13 mouse cellular contexts compared by ENCODE assay signal in genomic region chr2:129046172-129046845, GRCm38 (mm10). TPM values are rescaled to one million over a fixed set of nuclear protein-coding genes. Genes with fewer than 3 reads are reported as not detected.
DNase-seq lines count a peak whose midpoint lies in the region; ATAC-seq lines count a peak whose summit lies in the region.
"Had no signal": no experiment of that assay in that cellular context is flagged by ENCODE, and none has a peak within 500 bp of the region (broad histone marks: within the 10 kb centered on the region; RNA-seq: fewer than 3 reads in every experiment).

No protein-coding gene starts in this region.

- H3K36me3 ChIP-seq in intestine, embryonic 16.5 days (ENCODE audit: control insufficient read depth, insufficient read depth, low read length), result no peaks in the 10 kb centered on the region
- no peaks in the 10 kb centered on the region for H3K36me3 ChIP-seq in intestine, embryonic 15.5 days
- H3K36me3 ChIP-seq: midbrain, embryonic 13.5 days had no signal

- H3K4me1 ChIP-seq in intestine, embryonic 16.5 days (ENCODE audit: control insufficient read depth, insufficient read depth, low read length), result peaks cover 3% of the 10 kb centered on the region; the same call in 1 of the 2 replicates
- H3K4me1 ChIP-seq in intestine, embryonic 15.5 days (replicated peaks), result no peaks in the 10 kb centered on the region
- H3K4me1 ChIP-seq: midbrain, embryonic 13.5 days had no signal

- no peaks in the 10 kb centered on the region for H3K9me3 ChIP-seq in intestine, embryonic 16.5 days (ENCODE audit: control insufficient read depth, low read length)
- no peaks in the 10 kb centered on the region for H3K9me3 ChIP-seq in intestine, embryonic 15.5 days
- H3K9me3 ChIP-seq: midbrain, embryonic 13.5 days had no signal

- no peak overlapping the region for H3K4me2 ChIP-seq in intestine, embryonic 16.5 days (ENCODE audit: low read depth, low read length)
- H3K4me2 ChIP-seq in intestine, embryonic 15.5 days (replicated peaks), result no peak overlapping the region
- H3K4me2 ChIP-seq: midbrain, embryonic 13.5 days had no signal

- H3K27me3 ChIP-seq in intestine, embryonic 16.5 days (replicated peaks; ENCODE audit: control insufficient read depth, insufficient read depth, low read length), result no peaks in the 10 kb centered on the region
- H3K27me3 ChIP-seq in intestine, embryonic 15.5 days (replicated peaks), result no peaks in the 10 kb centered on the region
- H3K27me3 ChIP-seq: midbrain, embryonic 13.5 days had no signal

- peak; percentile 37 for DNase-seq in urinary bladder, postnatal 14 days (ENCODE audit: low spot score)
- no peak for DNase-seq in urinary bladder, postnatal 25 days (ENCODE audit: low spot score)
- DNase-seq in heart, postnatal 4 days, result peak; percentile 31
- no peak for DNase-seq in gastrocnemius, postnatal 10 days
- DNase-seq in layer of hippocampus, adult 11-12 months (ENCODE audit: low spot score), result no peak
- no peak for DNase-seq in thymus, postnatal 25 days
- DNase-seq: cerebellum, postnatal 36 days; thymus, adult 18-20 months had no signal

- 50% methylated on average over 6 of the region's 6 CpGs for WGBS in intestine, embryonic 16.5 days
- WGBS in intestine, embryonic 15.5 days, result 48% methylated on average over 6 of the region's 6 CpGs

- no peak overlapping the region for H3K27ac ChIP-seq in intestine, embryonic 16.5 days (ENCODE audit: low read length)
- no peak overlapping the region for H3K27ac ChIP-seq in intestine, embryonic 15.5 days
- H3K27ac ChIP-seq: midbrain, embryonic 13.5 days had no signal

- H3K4me3 ChIP-seq in intestine, embryonic 16.5 days (ENCODE audit: low read length), result no peak overlapping the region
- H3K4me3 ChIP-seq in intestine, embryonic 15.5 days (replicated peaks), result no peak overlapping the region
- H3K4me3 ChIP-seq: midbrain, embryonic 13.5 days had no signal

- H3K9ac ChIP-seq in intestine, embryonic 16.5 days (ENCODE audit: low read depth, low read length), result no peak overlapping the region
- no peak overlapping the region for H3K9ac ChIP-seq in intestine, embryonic 15.5 days
- H3K9ac ChIP-seq: midbrain, embryonic 13.5 days had no signal

- peak; percentile 46 for ATAC-seq in intestine, embryonic 16.5 days
- ATAC-seq in intestine, embryonic 15.5 days, result no peak
- ATAC-seq: CD4-positive, CD25-positive, alpha-beta regulatory T cell, adult 4 months; midbrain, embryonic 13.5 days had no signal

RNA-seq across cellular contexts. Expression of gene Vinac1, which starts 1.7 kb away (rescaled TPM):
- polyA plus RNA-seq in intestine, embryonic 16.5 days (2015; fragmentation: Nextera tagmentation; extraction: Ambion mirVana), result 0.05 and 0.12 TPM in 2 replicates
- polyA plus RNA-seq in intestine, embryonic 15.5 days (2015; fragmentation: Nextera tagmentation; extraction: Ambion mirVana), result 0.04 and 0.09 TPM in 2 replicates
- total RNA-seq in heart, postnatal 4 days (2021), result under 1 TPM in 1 of 2 experiments, not detected in 1; 0.07 TPM
- total RNA-seq in gastrocnemius, postnatal 10 days (2021), result under 1 TPM in 1 of 2 experiments, not detected in 1; 0.07 TPM
- polyA plus RNA-seq: CD4-positive, CD25-positive, alpha-beta regulatory T cell, adult 4 months; liver, embryonic 16.5 days had no signal

RNA-seq across cellular contexts. Expression of gene Ttl, which starts 19.4 kb away (rescaled TPM):
- 8.2 and 9.1 TPM in 2 replicates for polyA plus RNA-seq in intestine, embryonic 16.5 days (2015; fragmentation: Nextera tagmentation; extraction: Ambion mirVana)
- polyA plus RNA-seq in intestine, embryonic 15.5 days (2015; fragmentation: Nextera tagmentation; extraction: Ambion mirVana), result 10.6 TPM in 2 replicates
- total RNA-seq in heart, postnatal 4 days (2021), result 10 to 100 TPM; 18.7 to 18.9 TPM
- 10 to 100 TPM in 1 of 2 experiments, 1 to 10 TPM in 1; 8.9 to 11.2 TPM for total RNA-seq in gastrocnemius, postnatal 10 days (2021)

RNA-seq across cellular contexts. Expression of gene Polr1b, which starts 54.5 kb away (rescaled TPM):
- polyA plus RNA-seq in intestine, embryonic 16.5 days (2015; fragmentation: Nextera tagmentation; extraction: Ambion mirVana), result 19.6 and 21.8 TPM in 2 replicates
- polyA plus RNA-seq in intestine, embryonic 15.5 days (2015; fragmentation: Nextera tagmentation; extraction: Ambion mirVana), result 28.6 and 29.0 TPM in 2 replicates
- 10 to 100 TPM; 14.3 to 15.5 TPM for total RNA-seq in heart, postnatal 4 days (2021)
- 10 to 100 TPM; 10.4 to 15.1 TPM for total RNA-seq in gastrocnemius, postnatal 10 days (2021)

Comparison
In these comparisons a context has a peak if more than half of its experiments do, and no peak if none do; other contexts are left out.
1. DNase-seq: peak in urinary bladder, postnatal 14 days (single experiment) and heart, postnatal 4 days (single experiment); none in urinary bladder, postnatal 25 days (single experiment), gastrocnemius, postnatal 10 days (single experiment), layer of hippocampus, adult 11-12 months (single experiment) and thymus, postnatal 25 days (single experiment).